In the genomic region with DNA sequence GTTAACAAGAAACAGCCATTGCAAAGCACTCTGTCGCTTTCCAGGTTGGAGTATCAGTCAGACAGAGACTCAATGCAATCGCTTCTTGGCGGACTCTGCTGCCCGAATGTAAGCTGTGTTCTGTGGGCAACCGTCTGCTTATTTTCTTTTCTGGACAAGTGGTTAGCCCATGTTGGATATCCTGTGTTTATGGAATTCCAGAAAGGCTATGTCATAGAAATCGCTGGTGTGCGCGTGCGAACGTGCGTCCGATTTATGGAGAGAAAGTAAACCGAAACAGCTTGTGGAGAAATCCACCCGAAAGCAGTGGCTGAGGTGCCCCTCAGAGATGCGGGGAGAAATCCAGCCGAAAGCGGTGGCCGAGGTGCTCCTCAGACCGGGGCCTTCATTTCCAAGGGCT, we compare ENCODE assay signal across 16 mouse cellular contexts.
A peak's percentile ranks its signal among the peaks of the same experiment; 100 is the strongest.
DNase-seq lines count a peak whose midpoint lies in the region; ATAC-seq and TF ChIP-seq lines count a peak whose summit lies in the region.
"Had no signal": no experiment of that assay in that cellular context is flagged by ENCODE, and none has a peak within 500 bp of the region (broad histone marks: within the 10 kb centered on the region; RNA-seq: fewer than 3 reads in every experiment).

No protein-coding gene starts in this region.

- H3K4me1 ChIP-seq in heart, embryonic 13.5 days, result no peaks in the 10 kb centered on the region
- no peaks in the 10 kb centered on the region for H3K4me1 ChIP-seq in embryonic facial prominence, embryonic 10.5 days
- no peaks in the 10 kb centered on the region for H3K4me1 ChIP-seq in intestine, embryonic 16.5 days (ENCODE audit: control insufficient read depth, insufficient read depth, low read length)
- no peaks in the 10 kb centered on the region for H3K4me1 ChIP-seq in stomach, embryonic 15.5 days
- H3K4me1 ChIP-seq in forebrain, embryonic 12.5 days, result no peaks in the 10 kb centered on the region
- H3K4me1 ChIP-seq: hindbrain, embryonic 15.5 days; liver, embryonic 13.5 days had no signal

- no peaks in the 10 kb centered on the region for H3K9me3 ChIP-seq in heart, embryonic 13.5 days
- H3K9me3 ChIP-seq in embryonic facial prominence, embryonic 10.5 days, result no peaks in the 10 kb centered on the region
- H3K9me3 ChIP-seq in intestine, embryonic 16.5 days (ENCODE audit: control insufficient read depth, low read length), result 0 out of 2 replicates have a peak, but pooled peaks cover 4% of the 10 kb centered on the region
- H3K9me3 ChIP-seq in stomach, embryonic 15.5 days, result no peaks in the 10 kb centered on the region
- H3K9me3 ChIP-seq in forebrain, embryonic 12.5 days, result no peaks in the 10 kb centered on the region
- H3K9me3 ChIP-seq: hindbrain, embryonic 15.5 days; liver, embryonic 13.5 days had no signal

- H3K4me2 ChIP-seq in heart, embryonic 13.5 days, result peak overlapping the region; percentile 27
- H3K4me2 ChIP-seq in intestine, embryonic 16.5 days (ENCODE audit: low read depth, low read length), result peak overlapping the region; percentile 26
- H3K4me2 ChIP-seq in stomach, embryonic 15.5 days, result peak overlapping the region; percentile 16; the same call in 1 of the 2 replicates
- no peak overlapping the region for H3K4me2 ChIP-seq in forebrain, embryonic 12.5 days
- H3K4me2 ChIP-seq: hindbrain, embryonic 15.5 days; liver, embryonic 13.5 days had no signal

- TF ChIP-seq CTCF in left cerebral cortex, adult 2 months (IDR thresholded peaks at IDR 0.05), result no peak

- H3K27ac ChIP-seq in heart, embryonic 13.5 days (replicated peaks), result no peak overlapping the region
- no peak overlapping the region for H3K27ac ChIP-seq in embryonic facial prominence, embryonic 10.5 days (replicated peaks)
- no peak overlapping the region for H3K27ac ChIP-seq in intestine, embryonic 16.5 days (ENCODE audit: low read length)
- no peak overlapping the region for H3K27ac ChIP-seq in stomach, embryonic 15.5 days
- H3K27ac ChIP-seq in left cerebral cortex, adult 2 months, result no peak overlapping the region
- no peak overlapping the region for H3K27ac ChIP-seq in forebrain, embryonic 12.5 days
- H3K27ac ChIP-seq: hindbrain, embryonic 15.5 days; liver, embryonic 13.5 days had no signal

- intact Hi-C loops in left cerebral cortex, adult 2 months (cut with DNase I), result no loop called here

- H3K27me3 ChIP-seq in heart, embryonic 13.5 days (replicated peaks), result no peaks in the 10 kb centered on the region
- no peaks in the 10 kb centered on the region for H3K27me3 ChIP-seq in embryonic facial prominence, embryonic 10.5 days (replicated peaks; ENCODE audit: low read depth, poor library complexity, severe bottlenecking)
- H3K27me3 ChIP-seq in intestine, embryonic 16.5 days (replicated peaks; ENCODE audit: control insufficient read depth, insufficient read depth, low read length), result no peaks in the 10 kb centered on the region
- H3K27me3 ChIP-seq in stomach, embryonic 15.5 days (replicated peaks), result no peaks in the 10 kb centered on the region
- H3K27me3 ChIP-seq in forebrain, embryonic 12.5 days, result no peaks in the 10 kb centered on the region
- H3K27me3 ChIP-seq: hindbrain, embryonic 15.5 days; liver, embryonic 13.5 days; megakaryocyte, embryonic 14.5 days had no signal

- no peak overlapping the region for H3K4me3 ChIP-seq in heart, embryonic 13.5 days
- no peak overlapping the region for H3K4me3 ChIP-seq in embryonic facial prominence, embryonic 10.5 days
- 0 out of 2 replicates have a peak overlapping the region, but pooled peaks have one; percentile 4 for H3K4me3 ChIP-seq in intestine, embryonic 16.5 days (ENCODE audit: low read length)
- H3K4me3 ChIP-seq in stomach, embryonic 15.5 days (replicated peaks), result no peak overlapping the region
- no peak overlapping the region for H3K4me3 ChIP-seq in left cerebral cortex, adult 2 months
- H3K4me3 ChIP-seq in forebrain, embryonic 12.5 days (replicated peaks), result no peak overlapping the region
- H3K4me3 ChIP-seq: hindbrain, embryonic 15.5 days; liver, embryonic 13.5 days; megakaryocyte, embryonic 14.5 days had no signal

- no peak for DNase-seq in heart, adult 8-10 months (ENCODE audit: low spot score)
- DNase-seq in embryonic facial prominence, embryonic 10.5 days (ENCODE audit: low spot score), result peak; percentile 30
- no peak for DNase-seq in left cerebral cortex, adult 2 months (ENCODE audit: extremely low spot score in 1 of 2, low spot score in 2 of 2)
- no peak for DNase-seq in c-Kit-positive CD71-positive TER-119-positive erythroid progenitor cells, embryonic 14.5 days (ENCODE audit: low spot score)
- DNase-seq: adrenal gland, postnatal 36 days; B cell, adult 2 months; cerebellum, postnatal 25 days; liver, embryonic 13.5 days; right cerebral cortex, adult 18-20 months; thymus, postnatal 25 days had no signal

- no peak overlapping the region for H3K9ac ChIP-seq in heart, embryonic 13.5 days
- 0 out of 2 replicates have a peak overlapping the region, but pooled peaks have one; percentile 10 for H3K9ac ChIP-seq in intestine, embryonic 16.5 days (ENCODE audit: low read depth, low read length)
- no peak overlapping the region for H3K9ac ChIP-seq in stomach, embryonic 15.5 days
- H3K9ac ChIP-seq in forebrain, embryonic 12.5 days, result no peak overlapping the region
- H3K9ac ChIP-seq: hindbrain, embryonic 15.5 days; liver, embryonic 13.5 days had no signal

- H3K36me3 ChIP-seq in heart, embryonic 13.5 days, result no peaks in the 10 kb centered on the region
- no peaks in the 10 kb centered on the region for H3K36me3 ChIP-seq in embryonic facial prominence, embryonic 10.5 days (replicated peaks)
- H3K36me3 ChIP-seq in intestine, embryonic 16.5 days (ENCODE audit: control insufficient read depth, insufficient read depth, low read length), result no peaks in the 10 kb centered on the region
- no peaks in the 10 kb centered on the region for H3K36me3 ChIP-seq in stomach, embryonic 15.5 days
- no peaks in the 10 kb centered on the region for H3K36me3 ChIP-seq in forebrain, embryonic 12.5 days (replicated peaks)
- H3K36me3 ChIP-seq: hindbrain, embryonic 15.5 days; liver, embryonic 13.5 days had no signal

- ATAC-seq in heart, embryonic 13.5 days (ENCODE audit: extremely low read depth, insufficient number of reproducible peaks, low FRiP score, low TSS enrichment), result no peak
- ATAC-seq in intestine, embryonic 16.5 days, result no peak
- no peak for ATAC-seq in stomach, embryonic 15.5 days (ENCODE audit: insufficient read depth, low FRiP score, low read depth)
- ATAC-seq in forebrain, embryonic 12.5 days (ENCODE audit: low FRiP score), result no peak

- WGBS in heart, embryonic 13.5 days, result 76% methylated on average over 19 of the region's 19 CpGs
- WGBS in embryonic facial prominence, embryonic 10.5 days, result 83% methylated on average over 19 of the region's 19 CpGs
- WGBS in intestine, embryonic 16.5 days, result 59% methylated on average over 19 of the region's 19 CpGs
- 57% methylated on average over 19 of the region's 19 CpGs for WGBS in stomach, embryonic 15.5 days
- WGBS in forebrain, embryonic 12.5 days, result 90% methylated on average over 19 of the region's 19 CpGs
